Mouse (Mus musculus) liver, adult 2 months (tissue): ENCODE data around the gene Tmem95.

Experiments used
- CTCF ChIP-seq: fragments of 200-500 bp; IDR thresholded peaks from 2 replicates; pipeline ENCODE4 v1.5.1; 2011; ENCODE audit warnings: low read depth, low read length, control low read depth
- POLR2A ChIP-seq: fragments of 200-500 bp; IDR thresholded peaks from 2 replicates; pipeline ENCODE4 v1.6.1; 2011; ENCODE audit warnings: low read length, control low read depth; ENCODE audit not compliant: insufficient read depth; ENCODE audit errors: extremely low read depth

DNA sequence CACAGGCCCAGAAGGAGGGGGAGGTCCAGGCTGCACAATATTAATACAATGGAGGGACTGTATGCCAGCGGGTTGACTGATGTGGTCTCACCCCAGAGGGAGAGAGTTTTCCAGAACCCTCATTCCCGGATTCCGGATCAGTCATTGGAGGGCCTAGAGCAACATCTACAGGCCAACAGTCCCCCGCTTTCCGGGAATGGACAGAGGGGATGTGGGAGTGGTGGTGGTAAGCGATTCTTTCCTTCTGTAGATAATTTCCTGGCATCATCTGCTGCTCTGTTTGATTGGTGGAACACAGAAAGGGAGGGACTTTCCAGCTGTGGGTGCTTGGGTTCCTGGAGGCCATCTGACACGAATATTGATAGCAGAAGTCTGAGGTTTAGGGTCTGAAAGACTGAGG is 1.6 kb downstream of the Tmem95 start:
- TF ChIP-seq POLR2A: no peak
- no peak for TF ChIP-seq CTCF
